Mouse (Mus musculus): Measurements from ENCODE around the gene Marveld1. TPM values are rescaled to one million over a fixed set of nuclear protein-coding genes. Genes with fewer than 3 reads are reported as not detected.

Gene Marveld1
- polyA plus RNA-seq, 1 experiment from 2014 or later, result 1.6 TPM

GRCm38 (mm10) chr19:42157493-42158237, 10.5 kb downstream of the Marveld1 start:
- Histone ChIP-seq H3K27ac (peak overlapping the region; percentile 19; the same call in 1 of the 2 replicates), H3K4me2 (no peak overlapping the region), H3K9ac (no peak overlapping the region), H3K36me3 (no peaks in the 10 kb centered on the region), H3K4me1 (replicated peaks) (peaks cover 18% of the 10 kb centered on the region), H3K27me3 (0 out of 2 replicates have a peak, but pooled peaks cover 6% of the 10 kb centered on the region), H3K4me3 (replicated peaks) (no peak overlapping the region), H3K9me3 (replicated peaks) (no peaks in the 10 kb centered on the region)
- 37% methylated on average over 12 of the region's 12 CpGs for WGBS (ENCODE audit: insufficient replicate concordance)
- no peak for DNase-seq
- ATAC-seq (ENCODE audit: low read depth), result no peak

- H3K27me3 ChIP-seq, result 0 out of 2 replicates have a peak, but pooled peaks cover 6% of the 10 kb centered on the region
- 20% methylated on average over 13 of the region's 13 CpGs for WGBS (ENCODE audit: insufficient replicate concordance)
- ATAC-seq (ENCODE audit: low read depth), result peak; percentile 50; the same call in 1 of the 2 replicates
- H3K36me3 ChIP-seq, result no peaks in the 10 kb centered on the region
- H3K27ac ChIP-seq, result 0 out of 2 replicates have a peak overlapping the region, but pooled peaks have one; percentile 19
- H3K9ac ChIP-seq, result no peak overlapping the region
- H3K4me1 ChIP-seq (replicated peaks), result peaks cover 18% of the 10 kb centered on the region
- H3K4me3 ChIP-seq (replicated peaks), result no peak overlapping the region
- H3K9me3 ChIP-seq (replicated peaks), result no peaks in the 10 kb centered on the region
- DNase-seq, result peak; percentile 37
- peak overlapping the region; percentile 3 for H3K4me2 ChIP-seq
These were observed 11.2 kb downstream of the Marveld1 start for GRCm38 (mm10) chr19:42158246-42159017.

GRCm38 (mm10) chr19:42163764-42164163, 16.6 kb downstream of the Marveld1 start, which contains the start of gene Zfyve27:
Zfyve27 (plus strand) TSS chr19:42163951.
- WGBS (ENCODE audit: insufficient replicate concordance), result 50% methylated on average over 5 of the region's 5 CpGs
- Histone ChIP-seq H3K9ac (no peak within 1 kb of the TSS), H3K4me1 (replicated peaks) (peaks cover 24% of the 10 kb centered on the region)

GRCm38 (mm10) chr19:42164188-42164587, 17.0 kb downstream of the Marveld1 start:
- no peak for DNase-seq

More at GRCm38 (mm10) chr19:42163764-42164163, 16.6 kb downstream of the Marveld1 start, which contains the start of gene Zfyve27:
- no peaks in the 10 kb centered on the region for H3K9me3 ChIP-seq (replicated peaks)
- H3K27me3 ChIP-seq, result peaks cover 33% of the 10 kb centered on the region
- ATAC-seq (ENCODE audit: low read depth) (no peak), DNase-seq (no peak)
- no peak within 1 kb of the TSS for H3K27ac ChIP-seq
- no peak within 1 kb of the TSS for H3K4me2 ChIP-seq
- no peaks in the 10 kb centered on the region for H3K36me3 ChIP-seq
- H3K4me3 ChIP-seq (replicated peaks), result no peak within 1 kb of the TSS

GRCm38 (mm10) chr19:42166130-42166529, 18.9 kb downstream of the Marveld1 start:
- H3K4me3 ChIP-seq (replicated peaks), result peak overlapping the region; percentile 30

More at GRCm38 (mm10) chr19:42164188-42164587, 17.0 kb downstream of the Marveld1 start:
- ATAC-seq (ENCODE audit: low read depth), result no peak
- Histone ChIP-seq H3K36me3 (no peaks in the 10 kb centered on the region), H3K4me2 (no peak overlapping the region), H3K4me1 (replicated peaks) (peaks cover 24% of the 10 kb centered on the region), H3K9me3 (replicated peaks) (no peaks in the 10 kb centered on the region), H3K27me3 (peaks cover 37% of the 10 kb centered on the region), H3K4me3 (replicated peaks) (no peak overlapping the region), H3K9ac (no peak overlapping the region), H3K27ac (no peak overlapping the region)
- 57% methylated on average over 7 of the region's 7 CpGs for WGBS (ENCODE audit: insufficient replicate concordance)

GRCm38 (mm10) chr19:42166766-42167165, 19.6 kb downstream of the Marveld1 start:
- no peaks in the 10 kb centered on the region for H3K36me3 ChIP-seq
- no peak for DNase-seq
- H3K9ac ChIP-seq, result no peak overlapping the region
- 41% methylated on average over 3 of the region's 3 CpGs for WGBS (ENCODE audit: insufficient replicate concordance)
- H3K27me3 ChIP-seq, result peaks cover 39% of the 10 kb centered on the region
- ATAC-seq (ENCODE audit: low read depth), result no peak
- H3K4me3 ChIP-seq (replicated peaks), result no peak overlapping the region
- peaks cover 42% of the 10 kb centered on the region for H3K4me1 ChIP-seq (replicated peaks)
- H3K27ac ChIP-seq, result no peak overlapping the region
- H3K9me3 ChIP-seq (replicated peaks), result no peaks in the 10 kb centered on the region
- H3K4me2 ChIP-seq, result no peak overlapping the region

More at GRCm38 (mm10) chr19:42166130-42166529, 18.9 kb downstream of the Marveld1 start:
- Histone ChIP-seq H3K36me3 (no peaks in the 10 kb centered on the region), H3K9ac (peak overlapping the region; percentile 45; the same call in 1 of the 2 replicates), H3K9me3 (replicated peaks) (no peaks in the 10 kb centered on the region), H3K27ac (no peak overlapping the region), H3K4me2 (peak overlapping the region; percentile 55), H3K4me1 (replicated peaks) (peaks cover 35% of the 10 kb centered on the region), H3K27me3 (peaks cover 39% of the 10 kb centered on the region)
- WGBS (ENCODE audit: insufficient replicate concordance), result 3% methylated on average over 12 of the region's 12 CpGs
- DNase-seq (peak; percentile 60), ATAC-seq (ENCODE audit: low read depth) (no peak)

GRCm38 (mm10) chr19:42167489-42167888, 20.3 kb downstream of the Marveld1 start:
- no peak for ATAC-seq (ENCODE audit: low read depth)
- Histone ChIP-seq H3K4me3 (replicated peaks) (no peak overlapping the region), H3K9ac (no peak overlapping the region), H3K4me2 (no peak overlapping the region), H3K27ac (no peak overlapping the region), H3K4me1 (replicated peaks) (peaks cover 49% of the 10 kb centered on the region), H3K9me3 (replicated peaks) (no peaks in the 10 kb centered on the region), H3K36me3 (no peaks in the 10 kb centered on the region), H3K27me3 (peaks cover 39% of the 10 kb centered on the region)
- WGBS (ENCODE audit: insufficient replicate concordance), result 65% methylated on average over 9 of the region's 9 CpGs
- no peak for DNase-seq

- Histone ChIP-seq H3K9ac (peak overlapping the region; percentile 93), H3K4me2 (peak overlapping the region; percentile 88), H3K4me3 (replicated peaks) (peak overlapping the region; percentile 94), H3K27me3 (peaks cover 32% of the 10 kb centered on the region), H3K9me3 (replicated peaks) (no peaks in the 10 kb centered on the region), H3K36me3 (no peaks in the 10 kb centered on the region), H3K4me1 (replicated peaks) (peaks cover 52% of the 10 kb centered on the region), H3K27ac (peak overlapping the region; percentile 64)
- DNase-seq (peak; percentile 35), ATAC-seq (ENCODE audit: low read depth) (peak; percentile 33)
- 40% methylated on average over 10 of the region's 10 CpGs for WGBS (ENCODE audit: insufficient replicate concordance)
These were observed 22.2 kb downstream of the Marveld1 start for GRCm38 (mm10) chr19:42169322-42169975.

- Histone ChIP-seq H3K36me3 (no peaks in the 10 kb centered on the region), H3K9ac (peak overlapping the region; percentile 93), H3K4me1 (replicated peaks) (peaks cover 51% of the 10 kb centered on the region), H3K27ac (peak overlapping the region; percentile 73), H3K4me2 (peak overlapping the region; percentile 88), H3K9me3 (replicated peaks) (no peaks in the 10 kb centered on the region), H3K4me3 (replicated peaks) (peak overlapping the region; percentile 94), H3K27me3 (peaks cover 26% of the 10 kb centered on the region)
- ATAC-seq (ENCODE audit: low read depth) (peak; percentile 91), DNase-seq (peak; percentile 95)
- WGBS (ENCODE audit: insufficient replicate concordance), result 1% methylated on average over 55 of the region's 56 CpGs
These were observed 23.1 kb downstream of the Marveld1 start for GRCm38 (mm10) chr19:42170025-42170969.

- ATAC-seq (ENCODE audit: low read depth), result peak; percentile 76
- H3K36me3 ChIP-seq, result peaks cover 32% of the 10 kb centered on the region
- H3K27ac ChIP-seq, result peak overlapping the region; percentile 51
- peaks cover 36% of the 10 kb centered on the region for H3K4me1 ChIP-seq (replicated peaks)
- H3K4me2 ChIP-seq, result peak overlapping the region; percentile 38
- H3K9ac ChIP-seq, result peak overlapping the region; percentile 38
- no peaks in the 10 kb centered on the region for H3K9me3 ChIP-seq (replicated peaks)
- WGBS (ENCODE audit: insufficient replicate concordance), result 21% methylated on average over 7 of the region's 7 CpGs
- H3K4me3 ChIP-seq (replicated peaks), result no peak overlapping the region
- no peaks in the 10 kb centered on the region for H3K27me3 ChIP-seq
- peak; percentile 48 for DNase-seq
These were observed 29.6 kb downstream of the Marveld1 start for GRCm38 (mm10) chr19:42176841-42177240.
